Mouse (Mus musculus): ENCODE measurements around the gene Eri3. TPM values are rescaled to one million over a fixed set of nuclear protein-coding genes. Genes with fewer than 3 reads are reported as not detected.

The Eri3 gene
- 23.8 TPM for polyA plus RNA-seq (2014; fragmentation: Illumina TruSeq; extraction: RNeasy Lipid Tissue Mini Kit (QIAGEN cat#74804); ENCODE audit: low read depth, low replicate concordance)

GRCm38 (mm10) chr4:117550140-117550851 is at the start of gene Eri3:
Eri3 (plus strand) TSS chr4:117550365.

GRCm38 (mm10) chr4:117681931-117682461 is 131.8 kb downstream of the Eri3 start, which contains the start of gene Dmap1:
Dmap1 (minus strand) TSS chr4:117682273.

Other genes with a start within 250 kb of the Eri3 start
- gene Rnf220, start 53.3 kb upstream of the Eri3 start, polyA plus RNA-seq (2014; fragmentation: Illumina TruSeq; extraction: RNeasy Lipid Tissue Mini Kit (QIAGEN cat#74804); ENCODE audit: low read depth, low replicate concordance) = 9.6 TPM
- gene Dmap1, start 131.9 kb downstream of the Eri3 start, polyA plus RNA-seq (2014; fragmentation: Illumina TruSeq; extraction: RNeasy Lipid Tissue Mini Kit (QIAGEN cat#74804); ENCODE audit: low read depth, low replicate concordance) = 0.57 TPM
- not detected for gene Gm12845, start 174.0 kb downstream of the Eri3 start, polyA plus RNA-seq (2014; fragmentation: Illumina TruSeq; extraction: RNeasy Lipid Tissue Mini Kit (QIAGEN cat#74804); ENCODE audit: low read depth, low replicate concordance)
- not detected for gene Klf17, start 215.3 kb downstream of the Eri3 start, polyA plus RNA-seq (2014; fragmentation: Illumina TruSeq; extraction: RNeasy Lipid Tissue Mini Kit (QIAGEN cat#74804); ENCODE audit: low read depth, low replicate concordance)